Mouse (Mus musculus): ENCODE results near the gene Thy1.

Gene Thy1

GRCm38 (mm10) chr9:44084236-44084635 lies 41.1 kb downstream of the Thy1 start:
- DNase-seq, result no peak

GRCm38 (mm10) chr9:44084659-44085229 lies 41.6 kb downstream of the Thy1 start:
- peak; percentile 95 to 98 for DNase-seq

GRCm38 (mm10) chr9:44085276-44085675 lies 42.1 kb downstream of the Thy1 start:
- peak in 1 of 2 experiments; percentile 24 for DNase-seq

- DNase-seq, result peak; percentile 91 to 94
Measured at GRCm38 (mm10) chr9:44085741-44086665, 42.8 kb downstream of the Thy1 start.

GRCm38 (mm10) chr9:44086960-44087359 lies 43.8 kb downstream of the Thy1 start:
- no peak for DNase-seq

DNA sequence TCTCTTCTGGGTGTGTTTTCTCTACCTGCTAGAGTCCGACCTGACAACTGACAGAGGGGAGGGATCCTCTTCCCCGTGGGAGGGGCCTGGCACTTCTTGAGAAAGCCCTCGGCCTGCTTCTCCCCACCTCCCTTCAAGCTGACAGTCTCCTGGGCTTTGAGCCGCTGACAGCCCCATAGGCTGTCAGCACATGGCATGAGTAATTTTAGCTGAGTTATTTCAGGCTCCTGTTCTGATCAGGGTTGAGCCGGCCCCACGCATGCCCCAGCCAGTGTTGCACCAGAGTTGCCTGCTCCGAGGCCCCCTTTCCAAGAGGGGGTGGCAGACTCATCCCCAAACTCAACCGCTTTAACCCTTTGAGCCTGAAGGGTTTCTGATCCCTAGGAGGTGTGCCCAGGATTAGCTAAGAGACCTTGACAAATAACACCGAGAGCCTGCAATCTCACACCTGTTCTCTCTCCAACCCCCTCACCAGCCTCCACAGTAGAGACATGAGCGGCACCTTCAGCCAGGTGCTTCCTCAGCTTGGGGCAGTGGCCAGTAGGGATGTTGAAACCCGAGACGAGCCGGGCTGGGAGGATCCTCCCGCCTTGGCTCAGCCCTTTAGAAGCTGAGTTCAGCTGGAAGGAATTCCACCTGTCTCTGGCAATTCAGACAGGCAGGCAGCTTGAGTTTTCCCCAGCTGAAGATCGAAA lies 44.7 kb downstream of the Thy1 start:
- peak; percentile 43 to 46 for DNase-seq

DNA sequence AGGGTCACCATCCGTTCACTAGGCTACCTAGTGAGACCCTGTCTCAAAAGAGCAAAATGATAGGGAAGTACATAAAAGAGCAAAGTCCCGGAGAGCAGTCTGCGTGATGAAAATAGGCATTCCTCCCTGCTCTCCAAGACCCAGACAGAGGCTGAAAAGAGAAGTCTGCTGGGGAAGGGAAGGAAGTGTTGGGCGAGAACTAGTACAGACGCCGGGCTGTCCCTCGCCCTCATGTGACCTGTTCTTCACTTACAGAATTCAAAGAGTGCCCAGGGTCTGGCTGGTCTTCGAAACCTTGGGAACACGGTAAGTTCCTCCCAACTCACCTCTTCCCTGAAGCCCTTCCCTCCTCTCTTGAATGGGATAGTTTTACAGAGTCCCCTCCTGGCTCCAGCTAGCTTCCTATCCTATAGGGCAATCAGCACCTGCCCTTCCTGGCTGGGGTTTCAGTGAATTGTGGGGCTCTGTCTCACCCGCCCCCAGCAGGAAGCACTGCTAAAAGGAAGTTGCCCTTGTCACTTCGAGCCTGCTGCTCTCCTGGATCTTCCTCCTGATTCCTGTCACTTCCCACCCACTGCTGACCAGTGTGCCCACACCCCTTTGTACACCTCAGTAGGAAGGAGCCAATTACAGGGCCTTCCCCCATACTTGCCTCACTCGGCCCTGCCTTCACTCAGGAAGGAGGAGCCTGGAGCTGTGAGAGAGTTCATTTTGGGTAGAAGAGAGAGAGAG lies 45.9 kb downstream of the Thy1 start:
- DNase-seq, result no peak

- DNase-seq, result peak; percentile 88
Measured at GRCm38 (mm10) chr9:44093612-44094503, 50.7 kb downstream of the Thy1 start.

GRCm38 (mm10) chr9:44094737-44095136 lies 51.6 kb downstream of the Thy1 start:
- no peak for DNase-seq

DNA sequence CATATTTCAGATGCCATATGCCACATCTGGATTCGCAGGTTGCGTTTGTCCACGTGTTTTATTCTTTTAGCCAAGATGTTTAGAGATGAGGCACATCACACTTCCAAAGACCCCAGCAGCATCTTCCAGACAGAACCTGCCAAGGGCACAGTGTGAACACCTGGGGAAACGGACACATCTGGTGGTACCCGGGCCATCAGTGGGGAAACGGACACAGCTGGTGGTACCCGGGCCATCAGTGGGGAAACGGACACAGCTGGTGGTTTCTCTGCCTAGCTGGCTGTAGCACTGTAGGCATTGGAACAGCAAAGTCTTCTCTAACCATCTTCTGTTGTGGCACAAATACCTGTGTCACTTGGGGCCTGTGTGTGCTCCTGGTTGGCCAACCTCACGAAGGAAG lies 52.6 kb downstream of the Thy1 start:
- no peak for DNase-seq

GRCm38 (mm10) chr9:44096536-44096935 lies 53.4 kb downstream of the Thy1 start:
- no peak for DNase-seq
